Mouse (Mus musculus) kidney, adult 2 months (tissue): Measurements from ENCODE around the gene Hnrnpul1.
A peak's percentile ranks its signal among the peaks of the same experiment; 100 is the strongest.

Experiments
- CTCF ChIP-seq: fragments of 200-500 bp; conservative IDR thresholded peaks from 2 replicates; pipeline ENCODE4 v1.5.1; 2011; ENCODE audit warnings: low read depth, mild to moderate bottlenecking, control low read depth, low read length, moderate library complexity, mixed read lengths; ENCODE audit not compliant: insufficient read depth, insufficient read length
- POLR2A ChIP-seq: fragments of 200-500 bp; IDR thresholded peaks from one replicate; pipeline ENCODE4 v1.6.1; 2011; ENCODE audit warnings: low read depth, low read length, control low read depth

GRCm38 (mm10) chr7:25798540-25798939 is 44.0 kb upstream of the Hnrnpul1 start:
- TF ChIP-seq CTCF: 0 out of 2 replicates have a peak, but pooled peaks have one; percentile 7
- no peak for TF ChIP-seq POLR2A
